Mouse (Mus musculus) spleen, postnatal 10 days (tissue): Measurements from ENCODE around the gene Mthfd1l.
"Not testable (repeated sequence)": the region's sequence is repeated elsewhere in the genome, so short reads cannot be mapped to it uniquely, and the experiment has no call there.

Experiments used
- DNase-seq, 2 experiments: peaks; one replicate each; pipeline ENCODE4 v3.0.0; 2021 to 2022; ENCODE audit warnings: low spot score in 2 of 2

Gene Mthfd1l

GRCm38 (mm10) chr10:4119287-4119686 is 146.4 kb downstream of the Mthfd1l start:
- DNase-seq = no peak

GRCm38 (mm10) chr10:4120708-4121107 is 147.8 kb downstream of the Mthfd1l start:
- DNase-seq = no peak

DNA sequence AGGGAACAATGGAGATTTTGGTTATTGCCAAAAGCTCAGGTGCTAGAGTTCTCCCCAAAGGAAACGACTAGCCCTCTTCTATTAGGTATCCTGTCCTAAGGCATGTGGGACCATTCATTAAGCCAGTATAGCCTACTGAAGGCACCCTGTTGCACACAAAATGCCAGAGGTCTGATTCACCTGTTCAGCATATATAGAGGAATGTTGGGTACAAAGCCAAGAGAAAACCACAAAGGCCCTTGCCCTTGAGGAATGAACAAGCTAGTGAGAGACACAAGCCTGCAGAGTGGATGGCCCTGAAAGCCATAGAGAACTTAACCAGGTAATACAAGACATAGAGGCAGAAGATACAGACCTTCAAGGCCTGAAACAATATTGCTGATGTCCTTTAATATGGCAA is 148.3 kb downstream of the Mthfd1l start:
- DNase-seq = no peak

- DNase-seq = not testable (repeated sequence)
Measured at GRCm38 (mm10) chr10:4123280-4123945, 150.5 kb downstream of the Mthfd1l start.

- DNase-seq = no peak
Measured at GRCm38 (mm10) chr10:4124148-4124547, 151.2 kb downstream of the Mthfd1l start.

DNA sequence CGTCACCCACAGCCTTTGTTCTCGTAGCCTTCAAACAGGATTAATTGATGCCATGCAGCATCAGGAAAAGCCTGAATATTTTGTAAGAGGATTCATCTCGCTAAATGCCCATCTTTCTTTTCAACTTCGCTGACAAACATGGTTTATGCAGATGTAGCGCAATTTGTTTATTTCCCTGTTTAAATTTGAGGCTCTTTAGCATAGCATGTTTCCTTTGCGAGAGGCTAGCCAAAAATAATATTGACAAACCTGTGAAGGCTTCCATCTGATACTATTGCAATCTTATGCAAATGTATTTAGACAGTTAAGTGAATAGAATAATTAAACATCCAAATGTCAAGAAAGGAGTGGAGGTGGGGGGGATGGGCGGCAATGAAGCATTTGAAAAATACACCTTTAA is 152.3 kb downstream of the Mthfd1l start:
- no peak for DNase-seq

DNA sequence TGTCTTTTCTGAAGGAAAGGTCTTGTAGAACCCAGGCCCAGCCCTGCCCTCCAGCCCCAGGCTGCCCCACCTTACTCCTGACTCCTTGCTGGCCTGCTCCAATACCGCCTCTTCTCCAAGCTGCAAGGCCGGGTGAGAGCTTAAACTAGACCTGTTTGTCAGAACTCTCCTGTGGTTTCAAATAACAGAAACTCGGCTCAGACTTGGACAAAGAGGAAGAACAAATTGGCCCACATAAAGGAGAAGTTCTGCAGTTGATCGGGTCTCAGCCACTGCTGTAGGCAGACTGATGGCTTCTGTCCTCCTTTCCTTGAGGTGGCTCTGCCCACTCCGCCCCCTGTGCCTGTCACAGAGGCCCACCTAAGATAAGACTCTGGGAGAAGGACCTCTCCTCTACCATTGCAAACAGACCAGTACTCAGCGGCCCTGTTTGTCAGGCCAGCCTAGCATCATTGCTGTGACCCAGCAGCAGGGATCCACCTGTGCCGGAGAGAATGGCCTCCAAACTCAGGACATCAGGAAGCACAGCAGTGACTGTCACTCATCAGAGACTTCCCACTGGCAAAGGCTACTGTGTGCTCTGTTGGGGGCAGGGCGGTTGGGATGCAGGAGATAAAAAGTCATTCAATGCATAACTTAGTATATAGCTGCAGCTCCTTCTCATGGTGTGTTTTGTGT is 153.6 kb downstream of the Mthfd1l start:
- DNase-seq = no peak

GRCm38 (mm10) chr10:4128411-4128810 is 155.5 kb downstream of the Mthfd1l start:
- no peak for DNase-seq

GRCm38 (mm10) chr10:4128915-4129314 is 156.0 kb downstream of the Mthfd1l start:
- no peak for DNase-seq

GRCm38 (mm10) chr10:4129461-4129860 is 156.5 kb downstream of the Mthfd1l start:
- DNase-seq = no peak

- DNase-seq = no peak
Measured at GRCm38 (mm10) chr10:4130034-4130607, 157.2 kb downstream of the Mthfd1l start.

GRCm38 (mm10) chr10:4132735-4133134 is 159.8 kb downstream of the Mthfd1l start:
- DNase-seq = no peak

DNA sequence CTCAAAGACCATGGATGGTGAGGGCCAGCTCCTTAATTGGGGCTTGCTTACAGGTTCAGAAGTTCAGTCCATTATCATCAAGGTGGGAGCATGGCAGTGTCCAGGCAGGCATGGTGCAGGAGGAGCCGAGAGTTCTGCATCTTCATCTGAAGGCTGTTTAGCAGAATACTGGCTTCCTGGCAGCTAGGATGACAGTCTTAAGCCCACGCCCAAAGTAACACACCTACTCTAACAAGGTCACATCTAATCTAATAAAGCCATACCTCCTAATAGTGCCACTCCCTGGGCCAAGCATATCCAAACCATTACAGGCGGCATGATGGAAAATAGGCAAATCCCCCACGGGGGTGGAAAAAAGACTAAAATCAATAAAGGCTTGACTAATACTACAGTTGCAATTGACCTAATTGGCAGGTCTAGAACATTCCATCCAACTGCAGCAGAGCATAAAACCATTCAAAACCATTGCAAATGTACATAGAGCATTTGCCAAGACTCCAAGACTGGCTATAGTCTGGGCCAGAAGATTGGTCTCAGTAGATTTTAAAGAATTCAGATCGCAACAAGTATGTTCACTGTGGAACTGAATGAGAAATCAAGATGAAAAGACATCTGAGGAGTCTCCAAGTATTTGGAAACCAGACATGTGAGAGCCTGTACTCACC is 162.3 kb downstream of the Mthfd1l start:
- no peak for DNase-seq

- DNase-seq = no peak
Measured at GRCm38 (mm10) chr10:4139531-4139930, 166.6 kb downstream of the Mthfd1l start.

GRCm38 (mm10) chr10:4141689-4142088 is 168.8 kb downstream of the Mthfd1l start:
- no peak for DNase-seq

DNA sequence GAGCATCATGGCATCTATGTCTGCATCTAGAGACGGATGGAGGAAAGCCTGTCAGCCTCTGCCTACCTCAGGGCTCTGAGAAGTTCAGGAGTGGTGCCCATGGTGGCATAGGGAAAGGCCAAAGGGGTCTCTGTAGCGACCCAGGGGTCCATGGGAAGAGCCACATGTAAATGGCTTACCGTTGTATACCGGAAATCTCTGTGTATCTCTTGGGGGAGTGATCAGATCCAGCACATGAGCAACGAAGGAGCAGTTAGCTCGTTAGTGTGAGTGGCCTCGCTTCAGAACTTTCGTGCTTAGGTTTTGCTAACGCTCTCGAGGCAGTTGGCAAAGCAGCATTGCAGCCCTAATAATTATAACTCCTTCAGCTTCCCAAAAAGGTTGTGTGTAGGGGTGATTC is 169.9 kb downstream of the Mthfd1l start:
- DNase-seq = no peak

GRCm38 (mm10) chr10:4143381-4143780 is 170.5 kb downstream of the Mthfd1l start:
- no peak for DNase-seq

DNA sequence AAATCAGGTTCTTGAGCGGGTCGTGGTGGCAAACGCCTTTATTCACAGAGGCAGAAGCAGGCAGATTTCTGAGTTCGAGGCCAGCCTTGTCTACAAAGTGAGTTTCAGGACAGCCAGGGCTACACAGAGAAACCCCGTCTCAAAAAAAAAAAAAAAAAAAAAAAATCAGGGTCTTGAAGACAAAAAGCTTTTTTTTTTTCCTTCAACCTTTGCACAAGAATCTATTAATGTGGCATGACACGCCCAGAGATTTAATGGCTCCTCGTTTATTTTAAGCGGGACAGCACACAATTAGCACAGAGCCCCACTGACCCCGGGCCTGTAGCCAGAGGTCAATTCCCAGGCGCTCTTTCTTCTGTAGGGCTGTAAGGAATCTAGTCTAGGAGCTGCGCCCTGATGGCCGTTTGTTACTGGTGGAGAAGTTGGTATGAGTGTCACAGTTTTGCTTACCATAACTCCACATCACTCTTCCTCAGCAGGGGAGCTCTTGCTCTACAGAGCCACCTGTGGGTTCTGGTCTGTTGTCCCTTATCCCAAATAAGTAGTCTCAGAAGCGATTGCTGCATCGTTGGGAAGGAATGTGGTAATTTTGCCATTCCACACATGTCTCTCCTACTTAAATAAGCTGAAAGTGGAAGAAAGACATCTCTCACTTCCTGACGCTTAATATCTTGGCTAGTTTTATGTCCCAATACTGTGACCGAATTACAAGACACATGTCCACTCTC is 172.3 kb downstream of the Mthfd1l start:
- DNase-seq = no peak

DNA sequence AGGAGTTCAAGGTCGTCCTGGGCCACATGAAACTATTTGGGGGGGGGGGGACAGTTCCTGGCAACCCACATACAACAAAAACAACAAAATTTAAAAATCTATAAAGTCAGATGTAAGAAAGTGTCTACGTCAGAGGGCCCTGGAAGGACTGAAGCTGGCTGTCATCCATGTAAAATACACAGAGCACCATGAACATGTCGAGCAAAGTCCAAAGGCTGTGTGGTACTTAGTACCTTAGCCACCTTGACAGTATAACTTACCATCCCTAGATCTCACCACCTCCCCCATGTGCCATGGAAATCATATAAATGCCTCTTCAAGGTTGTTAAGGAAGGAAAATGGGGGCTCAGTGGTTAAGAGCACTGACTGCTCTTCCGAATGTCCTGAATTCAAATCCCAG is 174.0 kb downstream of the Mthfd1l start:
- DNase-seq = no peak

- no peak for DNase-seq
Measured at GRCm38 (mm10) chr10:4151159-4151558, 178.2 kb downstream of the Mthfd1l start.

DNA sequence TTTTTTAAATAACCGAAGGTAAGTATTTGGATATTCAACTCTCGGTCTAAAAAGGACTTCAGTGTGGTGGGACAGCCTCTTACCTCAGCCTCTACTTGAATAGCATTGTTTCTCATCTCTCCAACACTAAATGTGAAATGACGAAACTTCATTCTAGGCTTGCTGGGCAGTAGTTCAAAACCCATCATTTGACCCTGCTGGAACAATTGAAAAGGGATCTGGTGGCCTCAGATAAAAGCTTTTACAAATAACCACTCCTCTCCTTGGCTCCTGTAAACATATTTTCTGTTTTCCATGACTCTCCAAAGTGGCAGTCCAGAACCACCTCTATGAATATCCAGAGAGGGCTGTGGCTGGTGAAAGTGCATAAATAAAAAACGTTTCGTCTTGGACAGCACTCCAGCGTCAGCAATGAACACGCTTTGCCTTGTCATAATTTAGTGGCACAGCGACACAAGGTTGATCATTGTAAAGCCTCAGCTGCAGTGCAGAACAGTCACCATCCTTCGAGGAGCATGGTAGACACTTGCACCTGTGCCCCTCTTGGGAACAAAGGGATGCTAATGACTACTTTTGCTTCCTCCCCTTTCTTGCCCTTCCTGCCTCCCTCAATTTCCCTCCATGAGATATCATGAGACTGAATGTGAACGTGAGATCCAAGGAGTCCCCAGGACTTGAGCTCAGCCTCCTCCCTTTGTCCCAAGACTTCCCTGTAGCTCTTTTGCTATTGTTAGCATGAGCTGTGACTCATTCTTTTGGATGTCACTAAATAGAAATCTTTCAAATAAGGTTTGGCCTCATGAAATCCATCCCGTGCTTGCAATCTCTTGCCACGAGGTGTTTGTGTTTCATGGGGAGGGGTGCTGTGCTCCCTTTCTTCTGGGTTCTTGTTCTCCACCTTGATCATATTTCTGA is 179.2 kb downstream of the Mthfd1l start:
- no peak for DNase-seq
